Mouse (Mus musculus): ENCODE results near the gene Ythdf2. TPM values are rescaled to one million over a fixed set of nuclear protein-coding genes. Genes with fewer than 3 reads are reported as not detected.

The Ythdf2 gene
- polyA plus RNA-seq, 1 experiment = 20.5 TPM

DNA sequence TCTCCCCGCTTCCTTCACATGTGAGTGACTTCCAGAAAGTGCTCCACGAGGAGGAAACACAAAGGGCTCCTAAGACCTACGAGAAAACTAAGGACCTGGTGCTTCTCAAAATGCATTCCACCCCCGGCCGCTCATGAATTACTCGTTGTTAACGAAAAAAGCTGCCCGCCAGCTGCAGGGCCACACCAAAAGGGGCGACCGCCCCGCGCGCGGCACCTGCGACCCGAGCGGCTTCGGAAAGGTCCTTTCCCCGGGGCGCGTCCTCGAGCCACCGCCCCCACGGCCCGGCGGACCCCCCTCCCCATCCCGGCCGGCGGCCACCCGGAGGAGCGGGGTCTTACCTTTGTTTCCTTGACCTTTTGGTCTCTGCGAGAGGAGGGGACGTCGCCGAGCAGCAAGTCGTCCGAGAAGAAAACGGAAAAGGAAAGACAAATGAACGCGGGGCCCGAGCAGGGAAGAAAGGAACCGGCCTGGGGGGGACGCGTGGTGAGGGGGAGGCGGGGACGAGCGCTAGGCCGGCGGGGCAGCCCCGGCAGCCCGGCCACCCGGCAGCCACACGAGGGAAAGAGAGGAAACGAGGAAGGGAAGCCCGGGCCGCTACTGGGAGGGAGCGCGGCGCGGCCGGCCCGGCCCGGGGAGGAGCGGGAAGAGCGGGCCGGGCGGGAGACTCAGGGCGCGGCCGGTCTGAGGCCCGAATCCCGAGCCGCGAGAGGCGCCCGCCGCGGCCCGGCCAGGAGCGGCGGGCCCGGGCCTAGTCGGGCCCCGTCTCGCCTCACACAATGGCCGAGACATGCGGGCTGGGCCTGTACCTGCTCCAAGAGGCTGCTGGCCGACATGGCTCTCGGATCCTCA, 786 bp downstream of the Ythdf2 start:
- TF ChIP-seq CTCF (IDR thresholded peaks at IDR 0.05; ENCODE audit: extremely low read depth, insufficient read depth, low read length) = no peak
- TF ChIP-seq POLR2A (IDR thresholded peaks at IDR 0.05; ENCODE audit: extremely low read depth, insufficient read depth, low read length) = no peak
- peaks cover 9% of the 10 kb centered on the region for H3K4me1 ChIP-seq (ENCODE audit: control insufficient read depth, insufficient read depth, low read length)
- H3K27ac ChIP-seq (ENCODE audit: insufficient read depth, low read length) = peak overlapping the region; percentile 26; the same call in 1 of the 2 replicates
- peak overlapping the region; percentile 42 for H3K4me3 ChIP-seq (ENCODE audit: insufficient read depth, low read length)

DNA sequence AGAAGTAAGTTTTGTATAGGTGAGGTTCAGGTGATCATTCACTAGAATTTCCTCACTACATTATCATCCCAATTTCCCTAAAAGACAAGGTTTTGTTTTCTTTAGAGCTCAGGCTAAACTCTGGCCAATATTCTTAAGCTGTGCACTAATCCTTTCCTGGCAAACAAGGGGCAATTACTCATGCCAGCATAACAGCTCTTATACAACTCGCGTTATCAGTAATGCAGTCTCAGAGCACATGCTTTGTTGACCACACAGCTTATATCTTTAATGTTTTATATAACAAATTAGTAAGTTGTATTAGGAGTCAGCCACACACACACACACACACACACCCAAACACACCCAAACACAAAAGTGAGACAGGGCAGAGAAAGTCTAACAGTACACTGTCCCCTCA, 1.8 kb downstream of the Ythdf2 start:
- TF ChIP-seq POLR2A (IDR thresholded peaks at IDR 0.05; ENCODE audit: extremely low read depth, insufficient read depth, low read length) = no peak
- no peak for TF ChIP-seq CTCF (IDR thresholded peaks at IDR 0.05; ENCODE audit: extremely low read depth, insufficient read depth, low read length)
- H3K4me1 ChIP-seq (ENCODE audit: control insufficient read depth, insufficient read depth, low read length) = peaks cover 9% of the 10 kb centered on the region
- peak overlapping the region; percentile 42 for H3K4me3 ChIP-seq (ENCODE audit: insufficient read depth, low read length)
- H3K27ac ChIP-seq (ENCODE audit: insufficient read depth, low read length) = no peak overlapping the region

- no peak overlapping the region for H3K4me3 ChIP-seq (ENCODE audit: insufficient read depth, low read length)
- H3K27ac ChIP-seq (ENCODE audit: insufficient read depth, low read length) = no peak overlapping the region
- H3K4me1 ChIP-seq (ENCODE audit: control insufficient read depth, insufficient read depth, low read length) = peaks cover 9% of the 10 kb centered on the region
- TF ChIP-seq POLR2A (IDR thresholded peaks at IDR 0.05; ENCODE audit: extremely low read depth, insufficient read depth, low read length) = no peak
- no peak for TF ChIP-seq CTCF (IDR thresholded peaks at IDR 0.05; ENCODE audit: extremely low read depth, insufficient read depth, low read length)
These were observed 2.8 kb downstream of the Ythdf2 start for GRCm38 (mm10) chr4:132209299-132209698.

- Histone ChIP-seq H3K4me3 (ENCODE audit: insufficient read depth, low read length) (no peak overlapping the region), H3K4me1 (ENCODE audit: control insufficient read depth, insufficient read depth, low read length) (peaks cover 9% of the 10 kb centered on the region), H3K27ac (ENCODE audit: insufficient read depth, low read length) (no peak overlapping the region)
- no peak for TF ChIP-seq POLR2A (IDR thresholded peaks at IDR 0.05; ENCODE audit: extremely low read depth, insufficient read depth, low read length)
- TF ChIP-seq CTCF (IDR thresholded peaks at IDR 0.05; ENCODE audit: extremely low read depth, insufficient read depth, low read length) = no peak
These were observed 4.8 kb downstream of the Ythdf2 start for GRCm38 (mm10) chr4:132207280-132207679.

DNA sequence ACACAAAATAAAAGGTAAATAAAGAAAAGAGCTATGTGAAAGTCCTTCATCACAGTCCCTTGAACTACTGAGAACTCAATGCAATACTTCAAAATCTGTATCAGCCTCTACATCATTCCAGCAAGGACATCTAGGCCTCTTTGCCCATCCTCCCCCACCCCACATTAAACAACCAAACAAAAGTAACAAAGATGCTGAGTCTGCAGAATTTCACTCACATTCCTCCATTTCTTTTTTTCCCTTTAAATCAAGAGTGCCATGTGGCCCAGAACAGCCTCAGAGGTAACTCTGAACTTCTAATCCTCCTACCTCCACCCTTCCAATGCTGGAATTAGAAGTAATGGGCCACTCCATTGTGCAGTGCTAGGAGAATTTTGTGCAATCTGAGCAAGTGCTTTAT, 13.3 kb downstream of the Ythdf2 start:
- no peak overlapping the region for H3K4me3 ChIP-seq (ENCODE audit: insufficient read depth, low read length)
- H3K27ac ChIP-seq (ENCODE audit: insufficient read depth, low read length) = no peak overlapping the region
- TF ChIP-seq CTCF (IDR thresholded peaks at IDR 0.05; ENCODE audit: extremely low read depth, insufficient read depth, low read length) (no peak), POLR2A (IDR thresholded peaks at IDR 0.05; ENCODE audit: extremely low read depth, insufficient read depth, low read length) (no peak)
- peaks cover 8% of the 10 kb centered on the region; the same call in 1 of the 2 replicates for H3K4me1 ChIP-seq (ENCODE audit: control insufficient read depth, insufficient read depth, low read length)

DNA sequence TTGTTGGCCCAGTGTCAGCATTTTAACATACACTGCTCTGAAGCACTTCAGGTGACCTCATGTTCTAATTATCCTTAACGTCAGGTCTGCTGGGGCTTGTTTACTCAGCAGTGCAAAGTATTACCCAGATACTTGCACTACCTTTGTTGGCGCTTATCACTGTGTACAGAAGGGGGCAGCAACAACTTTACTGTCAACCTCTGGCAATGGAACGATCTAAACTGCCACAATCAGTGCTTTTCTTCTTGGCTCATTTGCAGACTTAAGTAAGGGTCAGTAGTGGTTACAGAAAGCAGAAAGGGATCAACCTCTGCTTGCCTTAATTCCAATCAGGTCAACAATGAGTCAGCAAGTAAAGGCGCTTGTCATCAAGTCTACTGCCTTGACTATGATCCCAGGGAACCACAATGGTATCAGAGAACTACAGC, 13.8 kb downstream of the Ythdf2 start:
- no peak overlapping the region for H3K4me3 ChIP-seq (ENCODE audit: insufficient read depth, low read length)
- TF ChIP-seq CTCF (IDR thresholded peaks at IDR 0.05; ENCODE audit: extremely low read depth, insufficient read depth, low read length) (peak; percentile 29; the same call in 1 of the 2 replicates), POLR2A (IDR thresholded peaks at IDR 0.05; ENCODE audit: extremely low read depth, insufficient read depth, low read length) (no peak)
- peaks cover 8% of the 10 kb centered on the region; the same call in 1 of the 2 replicates for H3K4me1 ChIP-seq (ENCODE audit: control insufficient read depth, insufficient read depth, low read length)
- no peak overlapping the region for H3K27ac ChIP-seq (ENCODE audit: insufficient read depth, low read length)

- Histone ChIP-seq H3K4me3 (ENCODE audit: insufficient read depth, low read length) (no peak overlapping the region), H3K27ac (ENCODE audit: insufficient read depth, low read length) (no peak overlapping the region), H3K4me1 (ENCODE audit: control insufficient read depth, insufficient read depth, low read length) (peaks cover 8% of the 10 kb centered on the region; the same call in 1 of the 2 replicates)
- TF ChIP-seq POLR2A (IDR thresholded peaks at IDR 0.05; ENCODE audit: extremely low read depth, insufficient read depth, low read length) (no peak), CTCF (IDR thresholded peaks at IDR 0.05; ENCODE audit: extremely low read depth, insufficient read depth, low read length) (no peak)
These were observed 17.1 kb downstream of the Ythdf2 start for GRCm38 (mm10) chr4:132194975-132195374.

DNA sequence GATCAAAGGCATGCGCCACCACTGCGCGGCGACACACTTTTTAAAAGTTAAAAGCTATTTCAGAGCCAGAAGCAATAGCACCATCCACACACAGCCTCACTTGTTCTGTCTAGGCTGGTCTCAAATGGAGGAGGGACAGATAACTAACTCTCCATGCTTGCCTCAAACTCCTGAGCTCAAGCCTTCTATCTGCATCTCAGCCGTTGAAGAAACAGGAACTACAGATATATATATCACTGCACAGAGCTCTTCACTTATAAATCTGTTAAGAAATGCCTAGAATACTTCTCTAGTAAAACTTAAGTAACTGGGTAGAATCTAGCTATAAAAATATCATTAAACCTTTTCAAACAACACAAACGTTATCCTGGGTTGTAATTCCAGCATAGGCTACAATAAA, 17.7 kb downstream of the Ythdf2 start:
- Histone ChIP-seq H3K27ac (ENCODE audit: insufficient read depth, low read length) (no peak overlapping the region), H3K4me1 (ENCODE audit: control insufficient read depth, insufficient read depth, low read length) (peaks cover 8% of the 10 kb centered on the region; the same call in 1 of the 2 replicates), H3K4me3 (ENCODE audit: insufficient read depth, low read length) (no peak overlapping the region)
- TF ChIP-seq POLR2A (IDR thresholded peaks at IDR 0.05; ENCODE audit: extremely low read depth, insufficient read depth, low read length) (no peak), CTCF (IDR thresholded peaks at IDR 0.05; ENCODE audit: extremely low read depth, insufficient read depth, low read length) (no peak)

DNA sequence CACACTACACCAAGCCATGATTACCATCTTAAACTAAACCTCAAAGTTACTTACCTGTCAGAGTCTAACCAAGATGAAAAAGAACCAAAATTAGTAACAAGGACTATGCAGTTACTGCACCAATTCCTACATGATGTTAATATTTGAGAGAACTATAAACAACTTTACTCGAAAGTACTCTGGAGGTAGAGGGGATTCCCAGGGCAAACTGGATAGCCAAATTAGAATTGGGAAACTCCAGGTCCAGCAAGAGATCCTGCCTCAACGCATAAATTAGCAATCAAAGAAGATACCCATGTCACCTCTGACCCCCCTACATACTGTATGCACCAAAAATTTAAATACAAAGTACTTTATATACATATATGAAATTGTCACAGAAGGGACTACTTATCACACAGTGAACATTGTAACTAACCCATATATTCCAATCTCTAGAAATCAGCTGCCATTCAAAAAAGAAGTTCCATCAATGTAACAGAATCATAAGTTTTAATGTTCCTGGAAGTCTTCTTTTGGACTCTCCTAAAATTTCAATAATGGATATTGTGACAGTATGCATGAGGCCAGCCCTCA, 24.2 kb downstream of the Ythdf2 start:
- Histone ChIP-seq H3K4me1 (ENCODE audit: control insufficient read depth, insufficient read depth, low read length) (no peaks in the 10 kb centered on the region), H3K4me3 (ENCODE audit: insufficient read depth, low read length) (no peak overlapping the region), H3K27ac (ENCODE audit: insufficient read depth, low read length) (no peak overlapping the region)
- TF ChIP-seq POLR2A (IDR thresholded peaks at IDR 0.05; ENCODE audit: extremely low read depth, insufficient read depth, low read length) (no peak), CTCF (IDR thresholded peaks at IDR 0.05; ENCODE audit: extremely low read depth, insufficient read depth, low read length) (no peak)

GRCm38 (mm10) chr4:132183162-132183561, 28.9 kb downstream of the Ythdf2 start:
- no peak for TF ChIP-seq POLR2A (IDR thresholded peaks at IDR 0.05; ENCODE audit: extremely low read depth, insufficient read depth, low read length)
- no peak for TF ChIP-seq CTCF (IDR thresholded peaks at IDR 0.05; ENCODE audit: extremely low read depth, insufficient read depth, low read length)
- H3K4me3 ChIP-seq (ENCODE audit: insufficient read depth, low read length) = no peak overlapping the region
- no peak overlapping the region for H3K27ac ChIP-seq (ENCODE audit: insufficient read depth, low read length)
- H3K4me1 ChIP-seq (ENCODE audit: control insufficient read depth, insufficient read depth, low read length) = no peaks in the 10 kb centered on the region
